Mouse (Mus musculus): Measurements from ENCODE around the gene Nfya.

DNA sequence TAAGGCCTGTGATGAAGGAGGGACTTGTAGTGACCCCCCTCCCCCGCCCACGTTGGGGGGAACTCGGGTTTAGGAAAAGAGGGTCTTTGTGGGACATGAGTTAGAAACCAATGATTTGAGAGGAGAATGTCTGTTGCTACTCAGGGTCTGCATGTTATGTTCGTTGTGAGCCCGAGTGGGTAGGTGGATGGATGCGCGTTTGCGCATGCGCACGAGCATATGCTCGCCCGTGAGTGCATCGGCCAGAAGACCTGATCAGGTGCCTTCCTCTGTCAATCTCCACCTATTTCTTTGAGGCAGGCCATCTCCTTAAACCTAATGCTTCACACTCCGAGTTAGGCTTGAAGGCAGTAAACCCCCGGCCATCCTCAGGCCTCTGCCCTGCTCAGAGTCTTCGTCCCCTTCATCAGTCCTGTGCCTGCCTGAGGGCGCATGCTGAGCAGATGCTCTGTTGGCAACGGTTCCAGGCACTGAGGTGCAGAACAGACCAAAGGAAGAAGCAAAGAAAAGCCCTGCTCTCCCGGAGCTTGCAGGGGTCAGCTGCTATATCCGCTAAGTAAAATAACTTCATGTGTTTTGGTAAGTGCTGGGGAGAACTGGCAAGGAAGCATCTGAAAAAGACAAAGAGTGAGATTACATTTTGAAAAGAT, 23.4 kb upstream of the Nfya start:
- TF ChIP-seq GATA1 (IDR thresholded peaks at IDR 0.05; ENCODE audit: low read length) (no peak), TAL1 (IDR thresholded peaks at IDR 0.05; ENCODE audit: low read length) (no peak)
